ENCODE assay signal across 33 mouse cellular contexts in the genomic region with DNA sequence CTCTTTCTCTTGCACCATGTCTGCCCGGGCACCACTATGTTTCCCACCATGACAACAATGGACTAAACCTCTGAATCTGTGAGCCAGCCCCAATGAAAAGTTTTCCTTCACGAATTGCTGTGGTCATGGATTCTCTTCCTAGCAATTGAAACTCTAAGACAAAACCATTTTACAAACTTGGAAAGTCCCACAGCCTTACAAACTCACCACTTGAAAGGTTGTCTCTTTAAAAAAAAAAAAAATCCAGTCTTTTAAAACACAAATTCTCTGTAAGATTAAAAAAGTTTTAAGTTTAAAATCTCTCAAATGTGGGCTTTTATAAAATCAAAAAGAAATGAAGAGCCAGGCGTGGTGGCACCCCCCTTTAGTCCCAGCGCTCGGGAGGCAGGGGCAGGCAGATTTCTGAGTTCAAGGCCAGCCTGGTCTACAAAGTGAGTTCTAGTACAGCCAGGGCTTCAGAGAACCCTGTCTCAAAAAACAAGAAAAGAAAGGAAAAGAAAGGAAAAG. TPM values are rescaled to one million over a fixed set of nuclear protein-coding genes. Genes with fewer than 3 reads are reported as not detected.
DNase-seq lines count a peak whose midpoint lies in the region; ATAC-seq lines count a peak whose summit lies in the region.
"Had no signal": no experiment of that assay in that cellular context is flagged by ENCODE, and none has a peak within 500 bp of the region (broad histone marks: within the 10 kb centered on the region; RNA-seq: fewer than 3 reads in every experiment).

No protein-coding gene starts in this region.

- H3K27ac ChIP-seq in intestine, embryonic 14.5 days (ENCODE audit: low read depth): no peak overlapping the region
- no peak overlapping the region for H3K27ac ChIP-seq in intestine, embryonic 15.5 days
- H3K27ac ChIP-seq: forebrain, embryonic 10.5 days; forebrain, embryonic 13.5 days; hindbrain, embryonic 10.5 days; hindbrain, embryonic 13.5 days; hindbrain, postnatal 0 days had no signal

- H3K4me1 ChIP-seq in intestine, embryonic 14.5 days (replicated peaks; ENCODE audit: control insufficient read depth, insufficient read depth, low read length): no peaks in the 10 kb centered on the region
- H3K4me1 ChIP-seq in intestine, embryonic 15.5 days (replicated peaks): no peaks in the 10 kb centered on the region
- H3K4me1 ChIP-seq: forebrain, embryonic 10.5 days; forebrain, embryonic 13.5 days; hindbrain, embryonic 10.5 days; hindbrain, embryonic 13.5 days had no signal

- WGBS in intestine, embryonic 14.5 days: 86% methylated on average over 5 of the region's 5 CpGs
- 87% methylated on average over 5 of the region's 5 CpGs for WGBS in intestine, embryonic 15.5 days

- no peak for ATAC-seq in intestine, embryonic 14.5 days (replicated peaks; ENCODE audit: low FRiP score, low TSS enrichment, low read depth)
- no peak for ATAC-seq in intestine, embryonic 15.5 days
- 0 out of 2 replicates have a peak, but pooled peaks have one; percentile 18 for ATAC-seq in megakaryocyte progenitor cell, adult 5-6 weeks (replicated peaks; ENCODE audit: poor library complexity)
- ATAC-seq in megakaryocyte-erythroid progenitor cell, adult 5-6 weeks (replicated peaks; ENCODE audit: low FRiP score, low TSS enrichment, poor library complexity, severe bottlenecking): no peak
- ATAC-seq: activated CD4-positive, CD25-positive, alpha-beta regulatory T cell, adult 4 months; forebrain, embryonic 13.5 days; forebrain, embryonic 16.5 days; hindbrain, postnatal 0 days; intestine, embryonic 16.5 days had no signal

- intact Hi-C loops in left cerebral cortex, postnatal 36 days (cut with DNase I): no loop called here

- H3K36me3 ChIP-seq in intestine, embryonic 14.5 days (ENCODE audit: control insufficient read depth, insufficient read depth, low read length): no peaks in the 10 kb centered on the region
- H3K36me3 ChIP-seq in intestine, embryonic 15.5 days: no peaks in the 10 kb centered on the region
- H3K36me3 ChIP-seq: forebrain, embryonic 10.5 days; hindbrain, embryonic 10.5 days; hindbrain, embryonic 13.5 days had no signal

- H3K4me3 ChIP-seq in intestine, embryonic 14.5 days (ENCODE audit: low read depth, low read length): no peak overlapping the region
- no peak overlapping the region for H3K4me3 ChIP-seq in intestine, embryonic 15.5 days (replicated peaks)
- H3K4me3 ChIP-seq: forebrain, embryonic 10.5 days; forebrain, embryonic 13.5 days; hindbrain, embryonic 10.5 days; hindbrain, embryonic 13.5 days had no signal

- peak; percentile 29 for DNase-seq in intestine, embryonic 14.5 days (ENCODE audit: low spot score)
- peak; percentile 52 for DNase-seq in CD4-positive helper T cell, adult 2 months (ENCODE audit: low read depth, low spot score)
- DNase-seq in T-cell, adult 2 months (ENCODE audit: low spot score): peak; percentile 15
- DNase-seq in lung, adult 18-20 months: no peak
- no peak for DNase-seq in left cerebral cortex, postnatal 36 days (ENCODE audit: low spot score in 2 of 2)
- DNase-seq: adrenal gland, adult 8-10 months; adrenal gland, postnatal 25 days; cerebellum, adult 18-20 months; cerebellum, adult 9-10 months; cerebellum, postnatal 14 days; gastrocnemius, postnatal 10 days; gastrocnemius, postnatal 36 days; heart, postnatal 36 days had no signal

- no peak overlapping the region for H3K9ac ChIP-seq in intestine, embryonic 14.5 days (ENCODE audit: low read length)
- no peak overlapping the region for H3K9ac ChIP-seq in intestine, embryonic 15.5 days
- H3K9ac ChIP-seq: forebrain, embryonic 13.5 days; hindbrain, embryonic 13.5 days had no signal

- H3K4me2 ChIP-seq in intestine, embryonic 14.5 days (ENCODE audit: low read length): no peak overlapping the region
- H3K4me2 ChIP-seq in intestine, embryonic 15.5 days (replicated peaks): no peak overlapping the region
- H3K4me2 ChIP-seq: forebrain, embryonic 13.5 days; heart, embryonic 11.5 days; hindbrain, embryonic 13.5 days had no signal

- no peaks in the 10 kb centered on the region for H3K9me3 ChIP-seq in intestine, embryonic 14.5 days (ENCODE audit: control insufficient read depth, low read length)
- no peaks in the 10 kb centered on the region for H3K9me3 ChIP-seq in intestine, embryonic 15.5 days

- no peaks in the 10 kb centered on the region for H3K27me3 ChIP-seq in intestine, embryonic 14.5 days (replicated peaks; ENCODE audit: control insufficient read depth, insufficient read depth, low read length)
- no peaks in the 10 kb centered on the region for H3K27me3 ChIP-seq in intestine, embryonic 15.5 days (replicated peaks)
- H3K27me3 ChIP-seq: forebrain, embryonic 13.5 days; hindbrain, embryonic 13.5 days had no signal

RNA-seq across cellular contexts. Expression of gene E330021D16Rik, which starts 1.5 kb away (rescaled TPM):
- polyA plus RNA-seq in intestine, embryonic 14.5 days (2014; fragmentation: Nextera tagmentation; extraction: Ambion mirVana): 0.11 TPM in 1 of 2 replicates, not detected in the other
- 0.19 TPM in 1 of 2 replicates, not detected in the other for polyA plus RNA-seq in intestine, embryonic 15.5 days (2015; fragmentation: Nextera tagmentation; extraction: Ambion mirVana)
- not detected in 2 replicates for total RNA-seq in megakaryocyte progenitor cell, adult 5-6 weeks (2015)
- not detected in 2 replicates for total RNA-seq in megakaryocyte progenitor cell, adult 5-6 weeks (2017)
- total RNA-seq in left cerebral cortex, postnatal 36 days (2021): not detected
- not detected in 2 replicates for total RNA-seq in megakaryocyte-erythroid progenitor cell, adult 5-6 weeks (2014; fragmentation: Nextera tagmentation)
- total RNA-seq in megakaryocyte-erythroid progenitor cell, adult 5-6 weeks (2017): not detected in 2 replicates
- total RNA-seq: adrenal gland, adult 8-10 months; adrenal gland, postnatal 25 days; gastrocnemius, adult 18-20 months; gastrocnemius, postnatal 10 days; gastrocnemius, postnatal 36 days; granulocyte monocyte progenitor cell, adult 5-6 weeks; heart, adult 8-10 months; heart, postnatal 36 days; hindbrain, postnatal 0 days; MEL had no signal
- polyA plus RNA-seq: brain, embryonic 14.5 days; C2C12; forebrain, embryonic 10.5 days; forebrain, embryonic 13.5 days; forebrain, embryonic 16.5 days; heart, embryonic 11.5 days; heart, embryonic 14.5 days; heart, postnatal 0 days; hindbrain, embryonic 10.5 days; hindbrain, embryonic 13.5 days; hindbrain, postnatal 0 days; intestine, embryonic 16.5 days had no signal

Comparison
In these comparisons a context has a peak if more than half of its experiments do, and no peak if none do; other contexts are left out.
1. DNase-seq: peak in intestine, embryonic 14.5 days (single experiment), CD4-positive helper T cell, adult 2 months (single experiment) and T-cell, adult 2 months (single experiment); none in lung, adult 18-20 months (0 of 2) and left cerebral cortex, postnatal 36 days (0 of 2).